Mouse (Mus musculus) spleen, adult 2 months (tissue): ENCODE data around the gene AC124502.3. TPM values are rescaled to one million over a fixed set of nuclear protein-coding genes. Genes with fewer than 3 reads are reported as not detected.

Experiments used
- DNase-seq, 2 experiments: peaks; one replicate each; pipeline versions ENCODE4 v3.0.0 to v3.0.0-alpha.2; 2012 to 2021; ENCODE audit warnings: low spot score in 2 of 2, low read depth in 1 of 2
- H3K27ac ChIP-seq: fragments of 200-500 bp; 2 replicates; pipeline ENCODE4 v1.5.1; 2012; ENCODE audit warnings: low read length, inconsistent platforms; ENCODE audit not compliant: insufficient read depth
- H3K27me3 ChIP-seq: fragments of 200-500 bp; 2 replicates; pipeline ENCODE4 v1.6.1; 2012; ENCODE audit warnings: mild to moderate bottlenecking, moderate library complexity, low read length, inconsistent platforms; ENCODE audit not compliant: control insufficient read depth, insufficient read depth
- H3K36me3 ChIP-seq: fragments of 200-500 bp; 2 replicates; pipeline ENCODE4 v1.6.1; 2012; ENCODE audit warnings: mild to moderate bottlenecking, low read length, inconsistent platforms; ENCODE audit not compliant: control insufficient read depth, insufficient read depth
- H3K4me1 ChIP-seq: fragments of 200-500 bp; 2 replicates; pipeline ENCODE4 v1.6.1; 2011; ENCODE audit warnings: inconsistent platforms; ENCODE audit not compliant: control insufficient read depth, insufficient read depth, insufficient read length
- H3K4me3 ChIP-seq: fragments of 200-500 bp; 2 replicates; pipeline ENCODE4 v1.5.1; 2011; ENCODE audit warnings: mild to moderate bottlenecking, inconsistent platforms; ENCODE audit not compliant: insufficient read depth, insufficient read length; ENCODE audit errors: extremely low read depth
- CTCF ChIP-seq: fragments of 200-500 bp; IDR thresholded peaks from 2 replicates; pipeline ENCODE4 v1.5.1; 2011; ENCODE audit warnings: mild to moderate bottlenecking, inconsistent platforms; ENCODE audit not compliant: insufficient read depth, insufficient read length, insufficient replicate concordance; ENCODE audit errors: extremely low read depth
- POLR2A ChIP-seq: fragments of 200-500 bp; IDR thresholded peaks from 2 replicates; pipeline ENCODE4 v1.6.1; 2011; ENCODE audit warnings: low read depth, low read length, inconsistent platforms
- WGBS: fragments of 180-500 bp; shearing (Covaris S2); methylation state at CpG from one replicate; pipeline ENCODE4 v1.1.7; 2018; 5-methylcytosine and 5-hydroxymethylcytosine counted together
- polyA plus RNA-seq: library from polyadenylated mRNA; depleted of rRNA; stranded (reverse); fragments of >200 nt; gene quantifications from 2 replicates; pipeline ENCODE4 v1.2.3, GENCODE M21; 2012; rRNA removed

Gene AC124502.3
- polyA plus RNA-seq, 1 experiment = 0.79 TPM

DNA sequence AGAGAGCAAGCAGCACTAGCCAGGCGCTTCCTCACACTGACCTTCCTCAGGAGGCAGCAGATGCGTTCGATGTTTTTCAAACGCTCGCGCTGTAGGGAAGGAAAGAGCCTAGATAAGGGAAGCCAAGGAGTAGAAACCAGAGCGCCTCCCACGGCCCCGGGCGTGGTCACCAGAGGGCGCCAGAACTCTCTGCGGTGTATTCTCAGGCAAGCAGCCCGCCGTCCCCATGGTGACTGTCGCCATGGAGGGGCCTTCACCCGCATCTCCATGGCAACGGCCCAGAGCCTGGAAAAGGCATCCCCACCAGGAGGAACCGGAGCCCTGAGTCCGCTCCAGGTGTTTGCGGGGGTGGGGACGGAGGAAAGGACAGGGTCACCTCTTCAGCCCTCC lies 55.5 kb downstream of the AC124502.3 start:
- Histone ChIP-seq H3K27ac (no peak overlapping the region), H3K4me1 (peaks cover 8% of the 10 kb centered on the region), H3K4me3 (no peak overlapping the region), H3K36me3 (peaks cover 7% of the 10 kb centered on the region), H3K27me3 (peaks cover 4% of the 10 kb centered on the region)
- peak; percentile 58 to 82 for DNase-seq
- TF ChIP-seq CTCF = peak; percentile 95
- TF ChIP-seq POLR2A = no peak
- WGBS = 1% methylated on average over 21 of the region's 21 CpGs

DNA sequence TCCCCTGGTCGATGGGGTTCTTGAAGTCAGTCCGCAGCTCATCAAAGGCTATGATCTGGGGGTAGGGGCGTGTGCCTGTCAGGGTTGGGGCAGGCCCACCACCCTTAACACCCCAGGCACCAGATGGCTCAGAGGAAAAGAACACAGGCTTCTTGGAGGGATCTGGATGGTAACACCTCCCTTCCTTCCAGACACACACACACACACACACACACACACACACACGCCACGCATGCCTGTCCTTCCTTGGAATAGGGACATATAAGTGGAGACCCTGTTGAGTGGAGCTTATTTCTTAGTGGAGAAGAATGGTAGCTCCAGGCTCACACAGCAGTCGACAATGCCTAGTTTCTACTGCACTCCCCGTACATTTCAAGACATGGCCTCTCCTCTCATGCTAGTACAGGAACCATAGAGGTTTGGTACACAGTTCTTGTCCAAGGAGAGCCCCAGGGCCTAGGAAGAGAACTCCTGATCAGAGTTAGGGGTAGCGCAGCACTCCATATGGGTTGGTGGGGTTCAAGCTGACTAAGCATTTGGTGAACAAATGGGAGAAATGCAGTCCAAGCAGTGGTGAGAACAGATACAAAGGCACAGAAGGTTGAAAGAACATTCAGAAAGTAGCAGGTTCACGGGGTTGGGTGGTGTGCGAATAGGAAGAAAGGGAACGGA lies 56.2 kb downstream of the AC124502.3 start:
- H3K4me1 ChIP-seq = peaks cover 8% of the 10 kb centered on the region
- 52% methylated on average over 11 of the region's 11 CpGs for WGBS
- peaks cover 11% of the 10 kb centered on the region for H3K36me3 ChIP-seq
- TF ChIP-seq POLR2A = no peak
- no peak for TF ChIP-seq CTCF
- no peak for DNase-seq
- no peak overlapping the region for H3K27ac ChIP-seq
- no peak overlapping the region for H3K4me3 ChIP-seq
- peaks cover 4% of the 10 kb centered on the region for H3K27me3 ChIP-seq

DNA sequence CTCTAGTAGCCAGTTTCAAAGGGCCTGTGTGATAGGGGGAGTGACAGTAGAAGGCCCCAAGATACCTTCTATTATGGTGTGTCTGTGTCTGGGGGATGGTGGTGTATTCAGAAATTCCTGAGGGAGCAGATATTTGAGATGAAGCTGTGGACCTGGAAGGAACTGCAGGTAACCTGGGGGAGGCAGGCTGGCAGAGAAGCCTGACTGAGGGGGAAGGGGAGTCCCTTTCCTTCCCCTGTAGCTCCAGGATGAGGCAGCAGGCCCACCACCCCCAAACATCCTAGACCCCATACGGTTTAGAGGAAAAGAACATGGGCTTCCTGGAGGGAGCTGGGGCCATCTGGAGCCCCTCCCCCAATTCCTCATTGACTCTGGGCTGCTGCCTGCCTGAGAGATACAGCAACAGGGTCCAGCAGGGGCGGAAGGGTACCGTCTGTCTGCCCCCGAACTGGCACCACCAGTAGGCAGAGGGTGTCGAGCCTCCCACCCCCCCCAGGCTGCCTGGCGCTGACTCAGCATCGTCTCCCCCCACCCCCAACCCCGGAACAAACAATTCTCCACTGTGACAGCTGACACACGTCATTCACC lies 57.3 kb downstream of the AC124502.3 start:
- no peak overlapping the region for H3K4me3 ChIP-seq
- peaks cover 8% of the 10 kb centered on the region for H3K4me1 ChIP-seq
- no peak for DNase-seq
- H3K36me3 ChIP-seq = peaks cover 21% of the 10 kb centered on the region
- H3K27ac ChIP-seq = no peak overlapping the region
- 10% methylated on average over 9 of the region's 9 CpGs for WGBS
- TF ChIP-seq CTCF (no peak), POLR2A (no peak)
- peaks cover 4% of the 10 kb centered on the region for H3K27me3 ChIP-seq

DNA sequence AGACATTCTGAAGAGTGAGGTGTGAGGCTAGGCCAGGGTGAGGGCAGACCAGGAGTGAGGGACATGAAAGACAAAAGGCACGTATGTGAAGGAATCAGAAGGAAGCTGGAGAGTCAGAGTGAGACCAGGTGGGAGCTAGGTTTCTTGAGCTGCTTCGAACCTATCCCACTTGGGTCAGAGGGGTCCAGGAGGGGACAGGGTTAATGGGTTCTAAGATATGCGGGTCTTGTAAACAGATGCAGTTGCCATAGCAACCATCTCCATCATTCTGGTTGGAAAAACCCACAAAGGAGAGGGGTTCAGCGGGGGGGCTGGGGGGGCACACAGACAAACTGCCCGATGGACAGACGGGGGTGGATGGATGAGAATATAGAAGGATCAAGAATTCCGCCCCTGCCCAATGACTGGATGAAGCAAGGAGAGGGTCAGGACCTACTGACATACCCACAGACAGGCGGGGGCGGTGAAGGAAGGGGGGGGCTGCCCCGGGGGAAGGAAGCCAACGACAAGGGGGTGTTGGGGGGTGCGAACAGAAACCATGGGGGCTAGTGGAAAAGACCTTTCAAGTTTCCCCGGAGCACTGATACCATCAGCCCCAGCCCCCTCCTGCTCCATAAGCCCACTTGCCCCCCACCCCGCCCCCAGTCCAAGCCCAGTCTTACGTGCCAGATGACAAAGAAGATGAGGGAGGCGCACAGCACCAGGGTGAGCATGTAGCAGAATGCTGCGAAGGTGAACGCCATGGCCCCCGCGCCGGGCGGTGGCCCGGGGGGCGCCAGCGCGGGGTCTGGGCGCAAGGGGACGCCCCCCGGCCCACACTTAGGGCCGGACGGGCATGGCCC lies 59.1 kb downstream of the AC124502.3 start:
- Histone ChIP-seq H3K36me3 (peaks cover 27% of the 10 kb centered on the region), H3K27ac (no peak overlapping the region), H3K4me1 (peaks cover 8% of the 10 kb centered on the region), H3K4me3 (peak overlapping the region; percentile 27; the same call in 1 of the 2 replicates), H3K27me3 (peaks cover 4% of the 10 kb centered on the region)
- 11% methylated on average over 24 of the region's 31 CpGs for WGBS
- DNase-seq = no peak
- TF ChIP-seq CTCF (no peak), POLR2A (no peak)

DNA sequence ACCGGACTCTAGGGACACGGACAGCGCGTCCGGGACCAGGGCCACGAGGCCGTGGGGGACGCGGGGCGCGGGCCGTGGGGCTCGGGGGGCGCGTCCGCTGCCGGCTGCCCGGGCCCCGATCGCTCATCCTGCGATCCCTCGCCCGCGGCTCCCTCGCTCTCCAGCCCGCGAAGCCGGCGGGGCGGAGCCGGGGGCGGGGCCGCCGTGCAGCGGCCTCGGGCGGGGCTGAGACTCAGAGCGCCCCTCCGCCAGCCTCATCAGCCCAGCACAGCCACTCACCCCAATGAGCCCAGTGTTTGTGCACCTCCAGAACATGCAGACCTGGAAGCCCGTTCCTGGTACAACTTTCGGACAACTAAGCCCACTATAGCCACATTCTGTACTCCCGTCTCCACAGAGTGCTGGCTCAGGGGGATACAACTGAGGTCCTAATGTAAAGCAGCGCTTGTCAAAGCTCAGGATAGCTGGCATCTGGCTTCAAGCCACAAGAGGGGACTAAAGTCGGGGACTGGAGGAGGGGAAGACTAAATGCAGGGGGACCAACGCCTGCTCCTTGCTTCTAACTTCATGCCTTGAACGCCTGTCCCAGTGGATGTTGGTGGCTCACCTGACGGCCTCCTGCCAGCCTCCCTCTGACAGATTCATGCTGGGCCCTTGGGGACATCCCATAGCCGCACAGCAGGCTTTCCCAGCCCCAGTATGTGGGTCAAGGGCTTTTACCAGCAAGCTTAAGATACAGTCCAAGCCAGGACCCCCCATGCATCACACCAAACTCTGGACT lies 59.9 kb downstream of the AC124502.3 start, which contains the start of gene Cnih2:
TSS of gene Cnih2 (minus strand) at position 159 of the 781 bp plus-strand sequence.
- TF ChIP-seq POLR2A (no peak), CTCF (no peak)
- Histone ChIP-seq H3K27me3 (peaks cover 4% of the 10 kb centered on the region), H3K36me3 (peaks cover 33% of the 10 kb centered on the region), H3K27ac (no peak within 1 kb of the TSS), H3K4me1 (peaks cover 8% of the 10 kb centered on the region), H3K4me3 (peak within 1 kb of the TSS; percentile 27; the same call in 1 of the 2 replicates)
- WGBS = 12% methylated on average over 45 of the region's 48 CpGs
- DNase-seq = no peak

Other genes starting within 250 kb of the AC124502.3 start
- 34.6 and 40.5 TPM in 2 replicates for gene Rbm4, start 245.0 kb upstream of the AC124502.3 start, polyA plus RNA-seq
- 12.0 and 15.0 TPM in 2 replicates for gene Gm21992, start 227.3 kb upstream of the AC124502.3 start, polyA plus RNA-seq
- gene Rbm14, start 227.3 kb upstream of the AC124502.3 start, polyA plus RNA-seq = 50.0 and 69.3 TPM in 2 replicates
- gene Ccs, start 199.6 kb upstream of the AC124502.3 start, polyA plus RNA-seq = 19.3 and 20.8 TPM in 2 replicates
- gene Ccdc87, start 199.5 kb upstream of the AC124502.3 start, polyA plus RNA-seq = 0.02 TPM in 2 replicates
- gene Ctsf, start 183.8 kb upstream of the AC124502.3 start, polyA plus RNA-seq = 31.3 and 35.0 TPM in 2 replicates
- gene Actn3, start 161.0 kb upstream of the AC124502.3 start, polyA plus RNA-seq = 0.06 and 0.32 TPM in 2 replicates
- gene Zdhhc24, start 160.2 kb upstream of the AC124502.3 start, polyA plus RNA-seq = 25.0 and 35.6 TPM in 2 replicates
- gene Bbs1, start 132.3 kb upstream of the AC124502.3 start, polyA plus RNA-seq = 1.3 and 2.6 TPM in 2 replicates
- gene Dpp3, start 110.6 kb upstream of the AC124502.3 start, polyA plus RNA-seq = 79.5 and 98.8 TPM in 2 replicates
- 1.0 and 1.5 TPM in 2 replicates for gene Peli3, start 95.8 kb upstream of the AC124502.3 start, polyA plus RNA-seq
- 14.1 and 14.5 TPM in 2 replicates for gene Mrpl11, start 76.7 kb upstream of the AC124502.3 start, polyA plus RNA-seq
- gene Npas4, start 48.6 kb upstream of the AC124502.3 start, polyA plus RNA-seq = 0.72 and 1.1 TPM in 2 replicates
- 6.8 and 8.8 TPM in 2 replicates for gene Slc29a2, start 15.0 kb upstream of the AC124502.3 start, polyA plus RNA-seq
- 9.7 and 12.0 TPM in 2 replicates for gene B4gat1, start 65 bp upstream of the AC124502.3 start, polyA plus RNA-seq
- gene Brms1, start 2.5 kb downstream of the AC124502.3 start, polyA plus RNA-seq = 35.8 and 44.7 TPM in 2 replicates
- 1.9 and 2.6 TPM in 2 replicates for gene Rin1, start 11.6 kb downstream of the AC124502.3 start, polyA plus RNA-seq
- 5.5 and 6.3 TPM in 2 replicates for gene Cd248, start 29.2 kb downstream of the AC124502.3 start, polyA plus RNA-seq
- gene Tmem151a, start 46.6 kb downstream of the AC124502.3 start, polyA plus RNA-seq = 0.69 and 1.4 TPM in 2 replicates
- gene Yif1a, start 49.6 kb downstream of the AC124502.3 start, polyA plus RNA-seq = 60.5 and 84.1 TPM in 2 replicates
- gene Cnih2, start 59.6 kb downstream of the AC124502.3 start, polyA plus RNA-seq = 0.94 and 1.4 TPM in 2 replicates
- gene Rab1b, start 68.2 kb downstream of the AC124502.3 start, polyA plus RNA-seq = 116 and 138 TPM in 2 replicates
- gene Klc2, start 79.7 kb downstream of the AC124502.3 start, polyA plus RNA-seq = 26.8 and 27.9 TPM in 2 replicates
- 35.0 and 44.5 TPM in 2 replicates for gene Pacs1, start 234.2 kb downstream of the AC124502.3 start, polyA plus RNA-seq